12 mouse cellular contexts compared by ENCODE assay signal in the genomic region with DNA sequence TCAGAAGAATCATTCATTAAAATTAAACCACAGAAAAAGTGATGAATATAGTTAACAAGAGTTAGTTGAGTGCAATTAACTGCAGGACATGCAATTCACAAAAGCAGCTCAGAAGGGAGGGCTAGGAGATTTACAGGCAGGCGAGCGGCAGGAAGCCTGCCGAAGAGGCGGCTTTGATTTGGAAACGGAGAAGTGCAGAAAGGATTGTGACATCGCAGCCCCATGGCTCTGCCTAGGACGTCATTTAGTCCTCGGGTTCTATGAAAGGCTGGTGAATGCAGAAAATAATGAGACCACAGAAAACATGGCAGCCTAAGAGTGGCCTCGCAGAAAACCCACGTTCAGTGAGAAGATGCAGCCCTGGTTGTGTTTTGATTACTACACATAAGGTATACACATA. TPM values are rescaled to one million over a fixed set of nuclear protein-coding genes. Genes with fewer than 3 reads are reported as not detected.
DNase-seq lines count a peak whose midpoint lies in the region; ATAC-seq lines count a peak whose summit lies in the region.
"Had no signal": no experiment of that assay in that cellular context is flagged by ENCODE, and none has a peak within 500 bp of the region (broad histone marks: within the 10 kb centered on the region; RNA-seq: fewer than 3 reads in every experiment).

No protein-coding gene starts in this region.

- WGBS in forebrain, embryonic 14.5 days, result 3% methylated on average over 10 of the region's 10 CpGs
- 19% methylated on average over 10 of the region's 10 CpGs for WGBS in forebrain, embryonic 10.5 days

- no peaks in the 10 kb centered on the region for H3K4me1 ChIP-seq in forebrain, embryonic 14.5 days (ENCODE audit: control insufficient read depth, insufficient read depth, low read length)
- H3K4me1 ChIP-seq in forebrain, embryonic 10.5 days, result peaks cover 18% of the 10 kb centered on the region
- H3K4me1 ChIP-seq: midbrain, embryonic 15.5 days had no signal

- ATAC-seq in forebrain, embryonic 14.5 days, result no peak
- peak; percentile 82 for ATAC-seq in granulocyte monocyte progenitor cell, adult 5-6 weeks (replicated peaks; ENCODE audit: poor library complexity, severe bottlenecking)
- peak; percentile 87 for ATAC-seq in megakaryocyte, adult 5-6 weeks (ENCODE audit: poor library complexity, severe bottlenecking)
- ATAC-seq: inflammation-experienced regulatory T-cells, adult 6 months; liver, embryonic 12.5 days; midbrain, embryonic 15.5 days; Patski had no signal

- H3K9me3 ChIP-seq in forebrain, embryonic 14.5 days (replicated peaks; ENCODE audit: control insufficient read depth, low read length), result no peaks in the 10 kb centered on the region
- H3K9me3 ChIP-seq in forebrain, embryonic 10.5 days, result no peaks in the 10 kb centered on the region
- H3K9me3 ChIP-seq: liver, embryonic 12.5 days; midbrain, embryonic 15.5 days had no signal

- intact Hi-C loops in left cerebral cortex, postnatal 14 days (cut with DNase I), result no loop called here

- no peak overlapping the region for H3K4me2 ChIP-seq in forebrain, embryonic 14.5 days (ENCODE audit: low read length)
- H3K4me2 ChIP-seq: liver, embryonic 12.5 days; midbrain, embryonic 15.5 days had no signal

- no peaks in the 10 kb centered on the region for H3K36me3 ChIP-seq in forebrain, embryonic 14.5 days (ENCODE audit: control insufficient read depth, insufficient read depth, low read length)
- H3K36me3 ChIP-seq in forebrain, embryonic 10.5 days (replicated peaks), result no peaks in the 10 kb centered on the region
- H3K36me3 ChIP-seq: liver, embryonic 12.5 days; midbrain, embryonic 15.5 days had no signal

- no peak overlapping the region for H3K27ac ChIP-seq in forebrain, embryonic 14.5 days (ENCODE audit: low read depth, low read length)
- H3K27ac ChIP-seq in forebrain, embryonic 10.5 days, result no peak overlapping the region
- H3K27ac ChIP-seq: liver, embryonic 12.5 days; midbrain, embryonic 15.5 days had no signal

- peak; percentile 15 for DNase-seq in forebrain, embryonic 14.5 days (ENCODE audit: low spot score)
- DNase-seq in forebrain, embryonic 10.5 days (ENCODE audit: extremely low spot score, low spot score), result no peak
- DNase-seq in left cerebral cortex, postnatal 14 days (ENCODE audit: low spot score in 2 of 2), result peak; percentile 19 to 39
- DNase-seq in left cerebral cortex, adult 11 months (ENCODE audit: low spot score), result no peak
- DNase-seq in cerebellum, adult 18-20 months, result no peak
- no peak for DNase-seq in spleen, postnatal 10 days (ENCODE audit: low spot score in 2 of 2)

- no peak overlapping the region for H3K9ac ChIP-seq in forebrain, embryonic 14.5 days (ENCODE audit: low read length)
- H3K9ac ChIP-seq: liver, embryonic 12.5 days; midbrain, embryonic 15.5 days had no signal

- no peaks in the 10 kb centered on the region for H3K27me3 ChIP-seq in forebrain, embryonic 14.5 days (replicated peaks; ENCODE audit: control insufficient read depth, insufficient read depth, low read length)
- no peaks in the 10 kb centered on the region; the same call in 1 of the 2 replicates for H3K27me3 ChIP-seq in forebrain, embryonic 10.5 days (ENCODE audit: poor library complexity, severe bottlenecking)
- H3K27me3 ChIP-seq: midbrain, embryonic 15.5 days; Patski had no signal

- H3K4me3 ChIP-seq in forebrain, embryonic 14.5 days (ENCODE audit: low read depth, low read length), result no peak overlapping the region
- H3K4me3 ChIP-seq in forebrain, embryonic 10.5 days, result no peak overlapping the region
- H3K4me3 ChIP-seq: liver, embryonic 12.5 days; midbrain, embryonic 15.5 days had no signal

RNA-seq across cellular contexts. Expression of gene Rbm47, which starts 34.3 kb away (rescaled TPM):
- polyA plus RNA-seq in forebrain, embryonic 14.5 days (2014; fragmentation: Nextera tagmentation; extraction: Ambion mirVana), result 2.2 and 2.7 TPM in 2 replicates
- 3.1 and 3.4 TPM in 2 replicates for polyA plus RNA-seq in forebrain, embryonic 10.5 days (2016; fragmentation: Nextera tagmentation; extraction: Ambion mirVana)
- 1 to 10 TPM; 1.2 to 1.6 TPM for total RNA-seq in left cerebral cortex, postnatal 14 days (2021)
- total RNA-seq in granulocyte monocyte progenitor cell, adult 5-6 weeks (2014; fragmentation: Nextera tagmentation), result 8.9 and 11.7 TPM in 2 replicates
- 3.2 and 5.1 TPM in 2 replicates for total RNA-seq in granulocyte monocyte progenitor cell, adult 5-6 weeks (2017)
- 27.2 and 30.2 TPM in 2 replicates for total RNA-seq in megakaryocyte, adult 5-6 weeks (2015)
- 13.3 and 21.3 TPM in 2 replicates for total RNA-seq in megakaryocyte, adult 5-6 weeks (2017)

Comparison
In these comparisons a context has a peak if more than half of its experiments do, and no peak if none do; other contexts are left out.
1. DNase-seq: peak in forebrain, embryonic 14.5 days (single experiment) and left cerebral cortex, postnatal 14 days (2 of 2); none in forebrain, embryonic 10.5 days (single experiment), left cerebral cortex, adult 11 months (single experiment), cerebellum, adult 18-20 months (0 of 2) and spleen, postnatal 10 days (0 of 2).